10 mouse cellular contexts compared by ENCODE assay signal in genomic region chr7:141079481-141080449, GRCm38 (mm10). TPM values are rescaled to one million over a fixed set of nuclear protein-coding genes. Genes with fewer than 3 reads are reported as not detected.
DNase-seq lines count a peak whose midpoint lies in the region; ATAC-seq and TF ChIP-seq lines count a peak whose summit lies in the region.
"Had no signal": no experiment of that assay in that cellular context is flagged by ENCODE, and none has a peak within 500 bp of the region (broad histone marks: within the 10 kb centered on the region; RNA-seq: fewer than 3 reads in every experiment).

No protein-coding gene starts in this region.

- H3K27me3 ChIP-seq in intestine, embryonic 14.5 days (replicated peaks; ENCODE audit: control insufficient read depth, insufficient read depth, low read length): no peaks in the 10 kb centered on the region
- H3K27me3 ChIP-seq in limb, embryonic 12.5 days: peaks cover 29% of the 10 kb centered on the region
- no peaks in the 10 kb centered on the region for H3K27me3 ChIP-seq in small intestine, adult 2 months (ENCODE audit: control insufficient read depth, insufficient read depth, low read length)

- ATAC-seq in intestine, embryonic 14.5 days (replicated peaks; ENCODE audit: low FRiP score, low TSS enrichment, low read depth): peak; percentile 83
- no peak for ATAC-seq in limb, embryonic 12.5 days (ENCODE audit: insufficient number of reproducible peaks, insufficient read depth, low FRiP score, low TSS enrichment, low read depth)

- TF ChIP-seq POLR2A in small intestine, adult 2 months (IDR thresholded peaks at IDR 0.05; ENCODE audit: low read depth, low read length): peak; percentile 55; the same call in 1 of the 2 replicates

- H3K36me3 ChIP-seq in intestine, embryonic 14.5 days (ENCODE audit: control insufficient read depth, insufficient read depth, low read length): no peaks in the 10 kb centered on the region
- H3K36me3 ChIP-seq in limb, embryonic 12.5 days: no peaks in the 10 kb centered on the region
- peaks cover 30% of the 10 kb centered on the region for H3K36me3 ChIP-seq in small intestine, adult 2 months (ENCODE audit: control insufficient read depth, insufficient read depth, low read length)

- peak overlapping the region; percentile 44 for H3K4me2 ChIP-seq in intestine, embryonic 14.5 days (ENCODE audit: low read length)
- H3K4me2 ChIP-seq in limb, embryonic 12.5 days: peak overlapping the region; percentile 31

- no peak for TF ChIP-seq CTCF in small intestine, adult 2 months (IDR thresholded peaks at IDR 0.05; ENCODE audit: extremely low read depth, insufficient read length, insufficient replicate concordance, low read depth, low read length)

- H3K4me3 ChIP-seq in intestine, embryonic 14.5 days (ENCODE audit: low read depth, low read length): peak overlapping the region; percentile 31
- H3K4me3 ChIP-seq in limb, embryonic 12.5 days (replicated peaks): peak overlapping the region; percentile 22
- H3K4me3 ChIP-seq in small intestine, adult 2 months (ENCODE audit: low read depth, low read length): peak overlapping the region; percentile 79
- H3K4me3 ChIP-seq: megakaryocyte, embryonic 14.5 days had no signal

- WGBS in intestine, embryonic 14.5 days: 21% methylated on average over 32 of the region's 34 CpGs
- WGBS in limb, embryonic 12.5 days: 27% methylated on average over 34 of the region's 34 CpGs
- 18% methylated on average over 34 of the region's 34 CpGs for WGBS in small intestine, adult 2 months

- DNase-seq in heart, adult 11 months: peak; percentile 88
- no peak for DNase-seq in heart, adult 8-10 months (ENCODE audit: low spot score)
- peak; percentile 73 for DNase-seq in intestine, embryonic 14.5 days (ENCODE audit: low spot score)
- DNase-seq in testis, postnatal 14 days (ENCODE audit: low spot score): no peak
- DNase-seq in spleen, postnatal 10 days (ENCODE audit: low spot score in 2 of 2): no peak
- DNase-seq in frontal cortex, postnatal 10 days (ENCODE audit: low spot score in 2 of 2): no peak
- DNase-seq: cerebellum, adult 11-12 months had no signal

- H3K9me3 ChIP-seq in intestine, embryonic 14.5 days (ENCODE audit: control insufficient read depth, low read length): 0 out of 2 replicates have a peak, but pooled peaks cover 3% of the 10 kb centered on the region
- H3K9me3 ChIP-seq in limb, embryonic 12.5 days: no peaks in the 10 kb centered on the region
- H3K9me3 ChIP-seq: megakaryocyte, embryonic 14.5 days had no signal

- H3K9ac ChIP-seq in intestine, embryonic 14.5 days (ENCODE audit: low read length): peak overlapping the region; percentile 30; the same call in 1 of the 2 replicates
- 0 out of 2 replicates have a peak overlapping the region, but pooled peaks have one; percentile 27 for H3K9ac ChIP-seq in limb, embryonic 12.5 days (replicated peaks)

- no peaks in the 10 kb centered on the region for H3K4me1 ChIP-seq in intestine, embryonic 14.5 days (replicated peaks; ENCODE audit: control insufficient read depth, insufficient read depth, low read length)
- H3K4me1 ChIP-seq in limb, embryonic 12.5 days (replicated peaks): 0 out of 2 replicates have a peak, but pooled peaks cover 10% of the 10 kb centered on the region
- peaks cover 9% of the 10 kb centered on the region; the same call in 1 of the 2 replicates for H3K4me1 ChIP-seq in small intestine, adult 2 months (ENCODE audit: control insufficient read depth, insufficient read depth, insufficient read length, low read length)

- 0 out of 2 replicates have a peak overlapping the region, but pooled peaks have one; percentile 5 for H3K27ac ChIP-seq in intestine, embryonic 14.5 days (ENCODE audit: low read depth)
- H3K27ac ChIP-seq in limb, embryonic 12.5 days: peak overlapping the region; percentile 13
- peak overlapping the region; percentile 90 for H3K27ac ChIP-seq in small intestine, adult 2 months (ENCODE audit: insufficient read depth, low read depth, low read length)

RNA-seq across cellular contexts. Expression of gene Pkp3, which starts 1.7 kb away (rescaled TPM):
- total RNA-seq in heart, adult 8-10 months (2022): under 1 TPM; 0.19 to 0.35 (median 0.27) TPM
- 11.6 and 14.7 TPM in 2 replicates for polyA plus RNA-seq in intestine, embryonic 14.5 days (2014; fragmentation: Nextera tagmentation; extraction: Ambion mirVana)
- 14.6 and 14.9 TPM in 2 replicates for polyA plus RNA-seq in limb, embryonic 12.5 days (2016; fragmentation: Nextera tagmentation; extraction: Ambion mirVana)
- 87.5 and 236 TPM in 2 replicates for polyA plus RNA-seq in small intestine, adult 2 months (2012; rRNA removed)

RNA-seq across cellular contexts. Expression of gene B4galnt4, which starts 18.9 kb away (rescaled TPM):
- not detected for total RNA-seq in heart, adult 8-10 months (2022)
- polyA plus RNA-seq in intestine, embryonic 14.5 days (2014; fragmentation: Nextera tagmentation; extraction: Ambion mirVana): 9.2 and 13.6 TPM in 2 replicates
- 37.3 and 40.1 TPM in 2 replicates for polyA plus RNA-seq in limb, embryonic 12.5 days (2016; fragmentation: Nextera tagmentation; extraction: Ambion mirVana)
- polyA plus RNA-seq in small intestine, adult 2 months (2012; rRNA removed): 5.4 and 15.8 TPM in 2 replicates

RNA-seq across cellular contexts. Expression of gene Sigirr, which starts 20.6 kb away (rescaled TPM):
- total RNA-seq in heart, adult 8-10 months (2022): 1 to 10 TPM; 4.8 to 6.5 (median 5.6) TPM
- 10.6 and 11.2 TPM in 2 replicates for polyA plus RNA-seq in intestine, embryonic 14.5 days (2014; fragmentation: Nextera tagmentation; extraction: Ambion mirVana)
- polyA plus RNA-seq in limb, embryonic 12.5 days (2016; fragmentation: Nextera tagmentation; extraction: Ambion mirVana): 2.2 and 2.5 TPM in 2 replicates
- 19.8 and 38.3 TPM in 2 replicates for polyA plus RNA-seq in small intestine, adult 2 months (2012; rRNA removed)

RNA-seq across cellular contexts. Expression of gene Ano9, which starts 37.8 kb away (rescaled TPM):
- total RNA-seq in heart, adult 8-10 months (2022): under 1 TPM in 3 of 4 experiments, not detected in 1; 0.08 to 0.41 (median 0.14) TPM
- 18.5 and 20.3 TPM in 2 replicates for polyA plus RNA-seq in intestine, embryonic 14.5 days (2014; fragmentation: Nextera tagmentation; extraction: Ambion mirVana)
- 1.6 and 2.0 TPM in 2 replicates for polyA plus RNA-seq in limb, embryonic 12.5 days (2016; fragmentation: Nextera tagmentation; extraction: Ambion mirVana)
- 38.2 and 74.3 TPM in 2 replicates for polyA plus RNA-seq in small intestine, adult 2 months (2012; rRNA removed)

RNA-seq across cellular contexts. Expression of gene Ptdss2, which starts 42.4 kb away (rescaled TPM):
- total RNA-seq in heart, adult 8-10 months (2022): 10 to 100 TPM; 28.0 to 35.8 (median 29.7) TPM
- polyA plus RNA-seq in intestine, embryonic 14.5 days (2014; fragmentation: Nextera tagmentation; extraction: Ambion mirVana): 62.6 and 63.9 TPM in 2 replicates
- polyA plus RNA-seq in limb, embryonic 12.5 days (2016; fragmentation: Nextera tagmentation; extraction: Ambion mirVana): 76.0 and 76.7 TPM in 2 replicates
- polyA plus RNA-seq in small intestine, adult 2 months (2012; rRNA removed): 17.5 and 26.3 TPM in 2 replicates

Comparison
In these comparisons a context has a peak if more than half of its experiments do, and no peak if none do; other contexts are left out.
1. DNase-seq: peak in heart, adult 11 months (single experiment) and intestine, embryonic 14.5 days (single experiment); none in heart, adult 8-10 months (single experiment), testis, postnatal 14 days (single experiment), spleen, postnatal 10 days (0 of 2) and frontal cortex, postnatal 10 days (0 of 2).
2. H3K27ac ChIP-seq: peak in every context shown above with its lines; median percentile 90 in small intestine, adult 2 months; 13 in limb, embryonic 12.5 days; 5 in intestine, embryonic 14.5 days.
3. H3K4me3 ChIP-seq: peak in every context shown above with its lines; median percentile 79 in small intestine, adult 2 months; 31 in intestine, embryonic 14.5 days; 22 in limb, embryonic 12.5 days.